Mouse (Mus musculus) hindbrain, embryonic 16.5 days (tissue): Measurements from ENCODE around the gene Nfix. TPM values are rescaled to one million over a fixed set of nuclear protein-coding genes. Genes with fewer than 3 reads are reported as not detected.
A peak's percentile ranks its signal among the peaks of the same experiment; 100 is the strongest.

Experiments
- ATAC-seq: fragments of 200-750 bp; cut with Nextera tagmentation; 2 replicates; pipeline ENCODE4 v1.8.0; 2017; ENCODE audit warnings: moderate TSS enrichment, moderate library complexity
- H3K27ac ChIP-seq: fragments of 300-500 bp; sonication (generic); 2 replicates; pipeline ENCODE4 v1.5.1; 2014; ENCODE audit warnings: low read depth, mild to moderate bottlenecking, control low read depth, low read length, moderate library complexity
- H3K27me3 ChIP-seq: fragments of 300-500 bp; sonication (generic); replicated peaks from 2 replicates; pipeline ENCODE4 v1.6.1; 2014; ENCODE audit warnings: low read length; ENCODE audit not compliant: control insufficient read depth, insufficient read depth
- H3K36me3 ChIP-seq: fragments of 300-500 bp; sonication (generic); 2 replicates; pipeline ENCODE4 v1.6.1; 2014; ENCODE audit warnings: mild to moderate bottlenecking, low read length, moderate library complexity, mixed read lengths; ENCODE audit not compliant: control insufficient read depth, insufficient read depth
- H3K4me1 ChIP-seq: fragments of 300-500 bp; sonication (generic); 2 replicates; pipeline ENCODE4 v1.6.1; 2014; ENCODE audit warnings: low read depth, low read length; ENCODE audit not compliant: control insufficient read depth, insufficient read depth
- H3K4me2 ChIP-seq: fragments of 300-500 bp; sonication (generic); 2 replicates; pipeline ENCODE4 v1.6.1; 2014; ENCODE audit warnings: mild to moderate bottlenecking, low read length, control low read depth, moderate library complexity
- H3K4me3 ChIP-seq: fragments of 300-500 bp; sonication (generic); 2 replicates; pipeline ENCODE4 v1.5.1; 2014; ENCODE audit warnings: mild to moderate bottlenecking, low read length, control low read depth, moderate library complexity
- H3K9ac ChIP-seq: fragments of 300-500 bp; sonication (generic); 2 replicates; pipeline ENCODE4 v1.6.1; 2014; ENCODE audit warnings: low read depth, mild to moderate bottlenecking, control low read depth, low read length, moderate library complexity
- H3K9me3 ChIP-seq: fragments of 300-500 bp; sonication (generic); 2 replicates; pipeline ENCODE4 v1.6.1; 2014; ENCODE audit warnings: mild to moderate bottlenecking, low read length, moderate library complexity; ENCODE audit not compliant: control insufficient read depth
- WGBS: fragments of 180-500 bp; shearing (Covaris S2); extraction: QIAGEN DNeasy Blood & Tissue Kit; methylation state at CpG from one replicate; pipeline ENCODE4 v1.1.7; 2014; 5-methylcytosine and 5-hydroxymethylcytosine counted together
- polyA plus RNA-seq: library from polyadenylated mRNA; unstranded; fragments of >200 nt; fragmentation: Nextera tagmentation; extraction: Ambion mirVana; gene quantifications from 2 replicates; pipeline ENCODE4 v1.2.1, GENCODE M21; 2015

Nfix gene
- polyA plus RNA-seq, 1 experiment from 2014 or later, result 109 TPM

DNA sequence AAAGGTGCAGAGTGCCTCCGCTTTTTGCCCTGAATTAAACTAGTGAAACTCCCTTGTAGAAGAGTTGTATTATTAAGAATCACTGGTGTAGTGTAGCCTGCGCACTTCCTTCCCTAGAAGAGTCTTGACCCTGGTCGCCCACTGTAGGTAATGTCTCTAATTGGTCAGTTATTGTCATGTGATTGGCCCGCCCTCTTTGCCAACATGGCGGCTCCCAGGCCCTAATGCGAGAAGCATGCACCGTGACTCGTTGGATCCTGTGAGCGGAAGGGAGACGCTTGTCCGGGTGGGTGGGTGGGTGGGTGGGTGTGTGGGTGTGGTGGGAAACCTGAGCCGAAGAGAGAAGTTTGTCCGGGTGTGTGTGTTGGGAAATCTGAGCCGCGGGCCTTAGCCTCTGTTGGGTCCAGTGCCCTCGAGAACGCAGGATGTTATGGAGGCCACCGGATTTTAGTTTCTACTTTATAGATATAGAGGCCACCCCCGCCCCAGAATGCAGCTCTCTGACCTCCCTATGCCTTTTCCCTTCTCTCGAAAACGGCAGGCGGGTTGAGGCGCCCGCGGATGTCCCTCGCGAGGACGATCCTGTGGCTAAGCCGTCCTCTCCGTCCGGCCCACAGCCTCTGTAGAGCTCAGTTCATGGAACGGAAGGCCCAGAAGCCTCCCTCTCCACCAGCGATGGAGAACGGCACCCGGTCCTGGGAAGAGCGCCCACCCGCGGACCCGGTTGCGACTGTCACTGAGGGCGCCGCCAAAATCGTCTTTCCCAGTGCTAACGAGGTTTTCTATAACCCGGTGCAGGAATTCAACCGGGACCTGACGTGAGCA, 110.8 kb downstream of the Nfix start:
- no peaks in the 10 kb centered on the region for H3K9me3 ChIP-seq
- H3K27ac ChIP-seq, result peak overlapping the region; percentile 71
- no peaks in the 10 kb centered on the region for H3K27me3 ChIP-seq
- peak; percentile 86 for ATAC-seq
- peak overlapping the region; percentile 98 for H3K4me2 ChIP-seq
- H3K9ac ChIP-seq, result peak overlapping the region; percentile 74
- H3K36me3 ChIP-seq, result peaks cover 15% of the 10 kb centered on the region
- peaks cover 39% of the 10 kb centered on the region for H3K4me1 ChIP-seq
- WGBS, result under 1% methylated on average over 46 of the region's 47 CpGs
- H3K4me3 ChIP-seq, result peak overlapping the region; percentile 84

GRCm38 (mm10) chr8:84687705-84688100, 112.4 kb downstream of the Nfix start, which contains the start of gene Nacc1:
Nacc1 (minus strand) TSS chr8:84687862.
- Histone ChIP-seq H3K4me3 (peak within 1 kb of the TSS; percentile 94), H3K36me3 (peaks cover 9% of the 10 kb centered on the region), H3K27me3 (no peaks in the 10 kb centered on the region), H3K9ac (peak within 1 kb of the TSS; percentile 99), H3K4me1 (peaks cover 39% of the 10 kb centered on the region), H3K9me3 (no peaks in the 10 kb centered on the region), H3K4me2 (peak within 1 kb of the TSS; percentile 94), H3K27ac (peak within 1 kb of the TSS; percentile 94)
- under 1% methylated on average over 22 of the region's 37 CpGs for WGBS
- peak; percentile 83 for ATAC-seq

DNA sequence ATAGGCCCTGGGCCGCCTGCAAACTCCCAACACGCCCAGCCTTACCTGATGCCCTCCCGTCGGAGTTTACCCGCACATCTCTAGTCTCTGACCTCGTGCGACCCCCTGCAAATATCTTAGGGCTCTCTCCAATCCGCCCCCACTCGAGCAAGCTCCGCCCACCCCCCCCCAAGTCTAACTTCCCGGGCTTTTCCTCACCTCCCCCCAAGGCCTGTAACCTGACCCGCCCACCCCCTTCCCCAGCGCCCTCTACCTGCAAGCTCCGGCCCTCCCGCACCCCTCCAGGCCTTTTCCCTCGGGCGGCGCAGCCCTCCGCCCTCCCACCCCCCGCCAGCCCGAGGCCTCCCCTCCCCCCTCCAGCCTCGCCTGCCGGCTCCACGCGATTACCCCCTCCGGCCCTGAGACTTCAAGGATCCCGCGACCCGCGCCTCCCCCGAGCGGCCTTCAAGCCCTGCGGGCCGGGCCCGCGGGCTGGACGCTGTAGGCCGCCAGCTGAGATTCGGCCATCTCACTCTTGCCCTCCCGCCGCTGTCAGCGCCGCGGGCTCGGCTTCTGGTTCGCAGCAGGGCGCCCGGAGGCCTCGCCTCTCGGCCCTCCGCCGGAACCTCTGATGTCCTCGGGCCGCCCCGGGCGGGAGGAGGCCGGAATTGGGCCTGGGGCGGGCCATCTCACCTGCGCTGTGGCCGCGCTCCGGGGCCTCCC, 113.0 kb downstream of the Nfix start:
- Histone ChIP-seq H3K4me2 (peak overlapping the region; percentile 94), H3K27me3 (no peaks in the 10 kb centered on the region), H3K27ac (peak overlapping the region; percentile 94), H3K4me3 (peak overlapping the region; percentile 94), H3K36me3 (peaks cover 8% of the 10 kb centered on the region), H3K9ac (peak overlapping the region; percentile 99), H3K4me1 (peaks cover 39% of the 10 kb centered on the region), H3K9me3 (no peaks in the 10 kb centered on the region)
- WGBS, result under 1% methylated on average over 51 of the region's 62 CpGs
- peak; percentile 46; the same call in 1 of the 2 replicates for ATAC-seq

DNA sequence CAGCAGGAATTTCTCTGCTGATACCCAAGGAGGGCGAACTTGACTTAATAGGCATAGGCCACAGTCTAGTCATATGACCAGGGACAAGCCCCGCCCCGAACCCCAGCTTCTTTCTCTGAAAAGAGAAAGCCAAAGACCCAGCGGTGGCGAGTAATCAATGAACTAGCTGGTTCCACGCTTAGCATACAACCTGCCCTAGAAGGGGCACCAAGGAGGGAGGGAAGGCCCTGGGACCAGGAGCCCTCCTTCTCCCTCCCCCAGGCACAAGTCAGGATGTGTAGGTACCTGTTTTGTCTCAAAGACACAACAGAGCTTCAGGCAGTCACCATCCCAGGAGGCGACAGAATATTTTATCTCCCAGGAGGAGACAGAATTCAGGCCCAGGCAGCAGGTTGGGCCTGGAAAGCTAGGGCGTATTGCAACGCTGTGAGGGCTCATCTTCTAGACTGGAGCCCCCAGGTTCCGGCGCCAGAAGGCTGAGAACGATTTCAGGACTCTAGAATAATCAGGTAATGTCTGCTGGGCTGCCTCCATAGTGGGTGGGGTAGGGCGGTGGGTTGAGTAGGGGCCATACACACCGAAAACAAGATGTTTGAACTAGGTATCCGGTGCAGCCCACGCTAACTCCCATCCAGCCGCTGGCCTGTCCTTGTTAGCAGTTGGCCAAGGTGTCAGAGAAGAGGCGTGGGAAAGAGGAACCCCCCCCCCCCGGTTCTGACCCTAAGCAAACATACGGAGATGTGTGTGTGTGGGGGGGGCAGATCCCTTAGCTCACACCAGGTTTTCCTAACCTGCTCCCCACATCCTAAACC, 113.7 kb downstream of the Nfix start, which contains the start of gene Trmt1:
Trmt1 (plus strand) TSS at position 117 of the 812 bp plus-strand sequence.
- Histone ChIP-seq H3K27ac (peak within 1 kb of the TSS; percentile 94), H3K4me1 (peaks cover 39% of the 10 kb centered on the region), H3K4me2 (peak within 1 kb of the TSS; percentile 94), H3K9me3 (no peaks in the 10 kb centered on the region), H3K9ac (peak within 1 kb of the TSS; percentile 99), H3K36me3 (peaks cover 4% of the 10 kb centered on the region), H3K27me3 (no peaks in the 10 kb centered on the region), H3K4me3 (peak within 1 kb of the TSS; percentile 94)
- WGBS, result 10% methylated on average over 19 of the region's 20 CpGs
- 0 out of 2 replicates have a peak, but pooled peaks have one; percentile 15 for ATAC-seq

GRCm38 (mm10) chr8:84684537-84684936, 115.6 kb downstream of the Nfix start:
- H3K27ac ChIP-seq, result no peak overlapping the region; the same call in 1 of the 2 replicates
- H3K9me3 ChIP-seq, result no peaks in the 10 kb centered on the region
- no peak overlapping the region for H3K4me2 ChIP-seq
- H3K36me3 ChIP-seq, result no peaks in the 10 kb centered on the region; the same call in 1 of the 2 replicates
- H3K27me3 ChIP-seq, result no peaks in the 10 kb centered on the region
- ATAC-seq, result no peak
- H3K4me1 ChIP-seq, result peaks cover 31% of the 10 kb centered on the region
- H3K4me3 ChIP-seq, result no peak overlapping the region
- WGBS, result 12% methylated on average over 3 of the region's 3 CpGs
- no peak overlapping the region for H3K9ac ChIP-seq

DNA sequence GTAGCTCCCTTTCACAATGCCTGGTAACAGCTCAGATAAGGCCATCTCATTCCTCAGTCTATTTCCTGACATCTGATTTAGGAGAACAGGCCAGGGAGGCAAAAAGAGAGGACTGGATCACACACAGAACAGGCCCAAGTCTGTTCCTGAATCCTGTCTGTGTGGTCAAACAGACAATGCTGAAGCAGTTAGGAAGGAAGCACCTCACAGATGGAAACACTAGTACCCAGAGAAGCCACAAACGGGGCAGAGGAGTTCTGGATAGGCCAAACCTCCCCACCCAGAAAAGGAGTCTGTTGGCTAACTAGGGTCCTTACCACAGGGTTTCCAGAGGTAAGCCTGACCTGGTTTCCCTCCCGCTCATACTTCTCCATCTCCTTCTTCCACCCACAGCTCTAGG, 117.9 kb downstream of the Nfix start:
- H3K9ac ChIP-seq, result no peak overlapping the region
- H3K27ac ChIP-seq, result no peak overlapping the region
- no peak overlapping the region for H3K4me3 ChIP-seq
- ATAC-seq, result no peak
- H3K4me2 ChIP-seq, result no peak overlapping the region
- H3K36me3 ChIP-seq, result no peaks in the 10 kb centered on the region; the same call in 1 of the 2 replicates
- no peaks in the 10 kb centered on the region for H3K27me3 ChIP-seq
- 85% methylated on average over 2 of the region's 2 CpGs for WGBS
- peaks cover 21% of the 10 kb centered on the region for H3K4me1 ChIP-seq
- H3K9me3 ChIP-seq, result no peaks in the 10 kb centered on the region

DNA sequence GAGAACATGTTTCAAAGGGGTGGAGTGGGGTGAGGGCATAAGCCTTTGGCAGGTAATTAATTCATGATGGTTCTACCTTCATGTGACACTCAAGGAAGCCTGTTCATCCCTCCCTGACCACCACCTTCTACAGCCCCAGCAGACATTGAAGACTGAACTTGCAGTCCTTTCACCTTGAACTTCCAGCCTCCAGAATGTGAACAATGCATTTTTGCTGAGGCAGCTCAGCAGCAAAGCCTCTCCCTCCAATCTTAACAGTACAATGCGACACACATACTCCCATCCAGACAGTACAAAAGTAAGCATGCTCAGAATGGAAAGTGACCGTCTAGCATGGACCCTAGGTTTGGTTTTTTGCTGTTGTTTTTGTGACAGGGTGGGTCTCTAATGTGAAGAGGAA, 118.7 kb downstream of the Nfix start:
- H3K9me3 ChIP-seq, result no peaks in the 10 kb centered on the region
- H3K4me1 ChIP-seq, result peaks cover 19% of the 10 kb centered on the region
- H3K9ac ChIP-seq, result no peak overlapping the region
- H3K4me2 ChIP-seq, result no peak overlapping the region
- H3K27ac ChIP-seq, result no peak overlapping the region
- ATAC-seq, result no peak
- no peaks in the 10 kb centered on the region; the same call in 1 of the 2 replicates for H3K36me3 ChIP-seq
- no peaks in the 10 kb centered on the region for H3K27me3 ChIP-seq
- no peak overlapping the region for H3K4me3 ChIP-seq
- 83% methylated on average over 2 of the region's 2 CpGs for WGBS

DNA sequence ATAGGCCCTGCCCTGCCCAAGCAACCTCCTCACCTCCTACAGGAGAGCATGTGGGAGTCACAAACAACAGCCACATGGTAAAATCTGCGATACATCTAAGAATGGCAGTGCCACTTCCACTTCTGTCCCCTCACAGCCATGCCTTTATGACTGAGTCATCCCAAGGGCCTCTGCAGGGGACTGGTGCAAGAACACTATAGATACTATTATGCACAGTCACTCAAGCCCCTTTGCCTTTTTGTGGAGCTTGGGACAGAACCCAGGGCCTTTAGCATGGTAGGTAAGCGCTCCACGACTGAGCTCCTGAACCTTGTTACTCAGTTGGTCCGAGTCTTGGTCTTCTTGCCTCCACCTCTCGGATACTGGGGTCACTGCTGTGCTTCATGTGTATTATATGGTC, 122.8 kb downstream of the Nfix start:
- Histone ChIP-seq H3K4me1 (no peaks in the 10 kb centered on the region; the same call in 1 of the 2 replicates), H3K27me3 (no peaks in the 10 kb centered on the region), H3K9ac (no peak overlapping the region), H3K27ac (no peak overlapping the region), H3K36me3 (peaks cover 14% of the 10 kb centered on the region), H3K4me2 (no peak overlapping the region), H3K9me3 (no peaks in the 10 kb centered on the region), H3K4me3 (no peak overlapping the region)
- 95% methylated on average over 5 of the region's 5 CpGs for WGBS
- ATAC-seq, result no peak
